Mouse (Mus musculus) B cell, adult 67 days (primary cell): ENCODE measurements around the gene Olfr1347. TPM values are rescaled to one million over a fixed set of nuclear protein-coding genes. Genes with fewer than 3 reads are reported as not detected.

Experiments used
- total RNA-seq, 2 experiments: library from RNA; stranded (reverse); gene quantifications; 4 replicates each; pipeline ENCODE4 v1.2.4; 2023

Gene Olfr1347
- total RNA-seq, result not detected

GRCm38 (mm10) chr7:6499655-6500054 lies at the start of gene Olfr1347:
Gene Olfr1347 (minus strand): TSS chr7:6499755.

DNA sequence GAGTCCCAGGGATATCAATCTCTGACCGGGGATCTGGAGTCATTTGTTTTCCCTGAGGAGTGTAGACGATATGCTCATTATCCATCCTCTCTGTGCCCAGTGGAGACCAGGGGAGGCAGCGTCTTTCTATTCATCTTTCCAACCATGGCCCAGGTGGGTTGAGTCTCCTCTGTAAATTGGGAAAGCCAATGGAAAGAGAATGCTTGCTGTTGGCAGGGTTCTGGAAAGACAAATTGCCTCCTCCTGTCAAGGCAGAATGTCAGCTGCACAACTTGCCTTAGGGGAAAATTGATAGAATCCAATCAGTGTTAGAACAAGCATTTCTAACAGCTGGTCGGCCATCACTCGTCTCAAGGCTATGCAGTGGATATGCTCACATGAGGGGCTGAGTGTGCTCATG lies 23.3 kb upstream of the Olfr1347 start, which contains the start of gene Olfr1349:
TSS of gene Olfr1349 (minus strand) at position 101 of the 400 bp plus-strand sequence.

GRCm38 (mm10) chr7:6508648-6509047 lies 9.1 kb upstream of the Olfr1347 start, which contains the start of gene Olfr1348:
Gene Olfr1348 (minus strand): TSS chr7:6508748.

GRCm38 (mm10) chr7:6486841-6487240 lies 12.7 kb downstream of the Olfr1347 start, which contains the start of gene Olfr5:
Gene Olfr5 (minus strand): TSS chr7:6486941.

DNA sequence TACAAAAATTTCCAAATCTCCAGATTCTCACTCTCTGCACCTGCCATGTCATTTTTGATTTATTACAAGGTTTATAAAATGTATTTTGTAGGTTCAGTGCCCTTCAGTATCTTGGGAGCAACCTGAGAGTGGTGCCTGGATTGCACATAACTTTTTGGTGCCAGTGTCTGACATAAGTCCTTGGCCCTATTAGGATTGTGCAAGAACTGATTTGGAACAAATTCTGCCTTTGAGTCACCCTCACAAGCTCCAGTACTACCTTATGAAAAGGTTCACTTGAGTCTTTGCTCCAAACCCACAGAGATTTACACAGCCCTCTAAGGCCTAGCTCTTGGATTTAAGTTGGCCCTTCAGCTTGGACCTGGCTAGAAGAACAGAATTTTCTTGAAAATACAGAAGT lies 32.6 kb downstream of the Olfr1347 start, which contains the start of gene Olfr1346:
TSS of gene Olfr1346 (plus strand) at position 151 of the 400 bp plus-strand sequence.

GRCm38 (mm10) chr7:6455868-6456267 lies 43.7 kb downstream of the Olfr1347 start, which contains the start of gene Olfr1336:
Gene Olfr1336 (plus strand): TSS chr7:6456168.

GRCm38 (mm10) chr7:6438388-6438787 lies 61.2 kb downstream of the Olfr1347 start, which contains the start of gene Olfr1344:
Gene Olfr1344 (plus strand): TSS chr7:6438688.

Other genes starting within 250 kb of the Olfr1347 start
- gene Epp13, start 247.0 kb downstream of the Olfr1347 start, total RNA-seq, result not detected
- 1 to 10 TPM; 5.9 to 6.6 TPM for gene Zfp667, start 213.2 kb downstream of the Olfr1347 start, total RNA-seq
- gene Zfp583, start 168.5 kb downstream of the Olfr1347 start, total RNA-seq, result 1 to 10 TPM; 1.2 to 1.7 TPM
- 1 to 10 TPM in 1 of 2 experiments, under 1 TPM in 1; 0.92 to 1.2 TPM for gene Gm3854, start 156.0 kb downstream of the Olfr1347 start, total RNA-seq
- 1 to 10 TPM; 3.6 to 4.5 TPM for gene Zfp78, start 136.5 kb downstream of the Olfr1347 start, total RNA-seq
- gene Zfp28, start 116.5 kb downstream of the Olfr1347 start, total RNA-seq, result 1 to 10 TPM; 6.6 to 9.7 TPM
- not detected for gene Smim17, start 101.0 kb downstream of the Olfr1347 start, total RNA-seq
- gene Gm20715, start 89.5 kb downstream of the Olfr1347 start, total RNA-seq, result not detected
- gene Olfr1344, start 61.1 kb downstream of the Olfr1347 start, total RNA-seq, result not detected
- not detected for gene Olfr1336, start 43.6 kb downstream of the Olfr1347 start, total RNA-seq
- not detected for gene Olfr1346, start 32.7 kb downstream of the Olfr1347 start, total RNA-seq
- gene Olfr5, start 12.8 kb downstream of the Olfr1347 start, total RNA-seq, result not detected
- gene Olfr1348, start 9.0 kb upstream of the Olfr1347 start, total RNA-seq, result not detected
- not detected for gene Olfr1349, start 23.2 kb upstream of the Olfr1347 start, total RNA-seq
- gene Olfr1350, start 65.1 kb upstream of the Olfr1347 start, total RNA-seq, result not detected
- not detected for gene Zim1, start 196.7 kb upstream of the Olfr1347 start, total RNA-seq
- not detected for gene Peg3, start 230.7 kb upstream of the Olfr1347 start, total RNA-seq
- gene Usp29, start 230.8 kb upstream of the Olfr1347 start, total RNA-seq, result not detected